Mouse (Mus musculus): ENCODE measurements around the gene Acsbg2.

GRCm38 (mm10) chr17:56884331-56884730 is 10.1 kb upstream of the Acsbg2 start:
- TF ChIP-seq MAFK (IDR thresholded peaks at IDR 0.05; ENCODE audit: insufficient read depth, low read depth, low read length) (no peak), CHD2 (IDR thresholded peaks at IDR 0.05; ENCODE audit: low read depth, low read length) (no peak), HCFC1 (IDR thresholded peaks at IDR 0.05; ENCODE audit: borderline replicate concordance, insufficient read depth, low read length) (no peak), ZNF384 (IDR thresholded peaks at IDR 0.05; ENCODE audit: low read depth, low read length) (no peak)
